Mouse (Mus musculus): ENCODE results near the gene Dmkn. TPM values are rescaled to one million over a fixed set of nuclear protein-coding genes. Genes with fewer than 3 reads are reported as not detected.
"Not testable (repeated sequence)": the region's sequence is repeated elsewhere in the genome, so short reads cannot be mapped to it uniquely, and the experiment has no call there.

Gene Dmkn
- polyA plus RNA-seq, 1 experiment from 2014 or later = 1.1 TPM

DNA sequence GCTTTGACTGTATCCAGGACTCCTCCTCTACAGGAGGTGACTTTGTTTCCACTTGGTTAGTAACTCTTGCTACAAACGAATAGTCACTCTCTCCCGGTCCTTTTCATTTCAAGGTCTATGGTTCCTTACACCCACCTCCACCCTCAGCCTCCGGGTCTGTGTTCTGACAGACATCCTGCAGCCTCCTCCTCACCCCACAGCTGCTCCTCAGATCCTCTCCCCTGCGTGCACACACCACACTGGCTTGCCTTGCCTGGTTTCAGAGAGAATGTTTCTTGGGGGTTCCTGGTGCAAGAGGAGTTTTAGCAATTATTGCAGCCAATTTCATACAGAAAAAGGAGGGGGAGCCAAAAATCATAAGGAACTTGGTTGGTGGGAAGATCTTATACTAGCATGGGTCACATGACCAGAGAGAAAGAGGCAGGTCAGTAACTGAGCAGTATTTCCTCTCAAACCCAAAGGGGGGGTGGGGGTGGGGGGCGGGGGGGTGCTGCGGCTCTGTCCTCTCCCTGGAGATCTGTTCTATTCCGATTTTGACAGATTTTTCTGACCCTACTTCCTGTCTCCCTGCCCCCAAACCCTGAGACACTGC is 57.4 kb downstream of the Dmkn start:
- 70% methylated on average over 7 of the region's 7 CpGs for WGBS
- Histone ChIP-seq H3K4me3 (replicated peaks; ENCODE audit: low read length) (no peak overlapping the region), H3K36me3 (ENCODE audit: control insufficient read depth, insufficient read depth) (no peaks in the 10 kb centered on the region), H3K4me2 (ENCODE audit: low read length) (no peak overlapping the region), H3K27ac (ENCODE audit: low read length) (no peak overlapping the region), H3K9me3 (ENCODE audit: control insufficient read depth, low read length) (no peaks in the 10 kb centered on the region), H3K27me3 (replicated peaks; ENCODE audit: control insufficient read depth, insufficient read depth, low read length) (no peaks in the 10 kb centered on the region), H3K9ac (replicated peaks; ENCODE audit: low read depth, low read length) (no peak overlapping the region), H3K4me1 (replicated peaks; ENCODE audit: control insufficient read depth, insufficient read depth, low read length) (no peaks in the 10 kb centered on the region)
- ATAC-seq = no peak

DNA sequence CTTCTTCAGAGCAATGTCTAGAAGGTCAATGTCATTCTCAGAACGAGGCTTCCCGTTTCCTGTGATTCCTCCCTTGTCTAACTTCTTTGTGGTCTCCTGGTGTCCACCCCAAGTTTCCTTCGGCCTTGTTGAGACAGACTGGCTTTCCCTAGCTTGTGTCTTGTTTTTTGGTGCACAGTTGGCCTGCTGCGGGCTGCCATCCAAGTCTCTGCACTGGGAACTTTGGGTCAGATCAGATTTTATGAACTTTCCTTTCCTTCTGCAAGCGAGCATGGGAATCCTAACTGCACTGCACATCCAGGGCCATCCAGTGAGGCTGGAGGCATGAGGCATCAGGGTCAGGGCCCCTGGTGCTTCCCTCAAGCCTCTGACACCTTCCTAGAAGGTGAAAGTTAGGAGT is 58.0 kb downstream of the Dmkn start:
- Histone ChIP-seq H3K27me3 (replicated peaks; ENCODE audit: control insufficient read depth, insufficient read depth, low read length) (no peaks in the 10 kb centered on the region), H3K4me2 (ENCODE audit: low read length) (no peak overlapping the region), H3K36me3 (ENCODE audit: control insufficient read depth, insufficient read depth) (no peaks in the 10 kb centered on the region), H3K9ac (replicated peaks; ENCODE audit: low read depth, low read length) (no peak overlapping the region), H3K4me1 (replicated peaks; ENCODE audit: control insufficient read depth, insufficient read depth, low read length) (no peaks in the 10 kb centered on the region), H3K27ac (ENCODE audit: low read length) (no peak overlapping the region), H3K4me3 (replicated peaks; ENCODE audit: low read length) (no peak overlapping the region), H3K9me3 (ENCODE audit: control insufficient read depth, low read length) (no peaks in the 10 kb centered on the region)
- no peak for ATAC-seq
- whole genome bisulfite sequencing = 70% methylated on average over 5 of the region's 5 CpGs

DNA sequence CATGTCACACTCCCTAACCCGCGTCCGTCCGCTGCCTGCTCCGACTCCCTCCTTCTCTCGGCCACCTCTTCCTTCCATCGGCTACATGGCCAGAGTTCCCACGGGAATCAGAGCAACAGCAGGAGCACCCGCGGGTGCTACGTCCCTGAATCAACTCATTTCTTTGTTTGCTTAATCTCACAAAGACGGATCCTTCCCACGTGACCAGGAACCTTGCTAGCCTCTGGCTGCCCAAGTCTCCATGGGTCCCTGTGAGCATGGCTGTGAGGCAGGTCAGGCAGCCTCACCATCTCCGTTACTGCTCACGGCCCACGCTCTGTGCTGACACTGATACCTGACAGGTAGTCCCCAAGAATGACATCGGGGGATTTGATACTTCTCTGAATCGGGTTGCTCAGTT is 60.1 kb downstream of the Dmkn start, which contains the start of gene Ffar2:
Gene Ffar2, minus strand, starts transcription at position 101 of the 400 bp plus-strand sequence.
- no peaks in the 10 kb centered on the region for H3K4me1 ChIP-seq (replicated peaks; ENCODE audit: control insufficient read depth, insufficient read depth, low read length)
- H3K4me3 ChIP-seq (replicated peaks; ENCODE audit: low read length) = no peak within 1 kb of the TSS
- no peak within 1 kb of the TSS for H3K4me2 ChIP-seq (ENCODE audit: low read length)
- WGBS = 89% methylated on average over 18 of the region's 18 CpGs
- no peak within 1 kb of the TSS for H3K27ac ChIP-seq (ENCODE audit: low read length)
- no peaks in the 10 kb centered on the region for H3K9me3 ChIP-seq (ENCODE audit: control insufficient read depth, low read length)
- no peak for ATAC-seq
- no peaks in the 10 kb centered on the region for H3K27me3 ChIP-seq (replicated peaks; ENCODE audit: control insufficient read depth, insufficient read depth, low read length)
- no peak within 1 kb of the TSS for H3K9ac ChIP-seq (replicated peaks; ENCODE audit: low read depth, low read length)
- no peaks in the 10 kb centered on the region for H3K36me3 ChIP-seq (ENCODE audit: control insufficient read depth, insufficient read depth)

DNA sequence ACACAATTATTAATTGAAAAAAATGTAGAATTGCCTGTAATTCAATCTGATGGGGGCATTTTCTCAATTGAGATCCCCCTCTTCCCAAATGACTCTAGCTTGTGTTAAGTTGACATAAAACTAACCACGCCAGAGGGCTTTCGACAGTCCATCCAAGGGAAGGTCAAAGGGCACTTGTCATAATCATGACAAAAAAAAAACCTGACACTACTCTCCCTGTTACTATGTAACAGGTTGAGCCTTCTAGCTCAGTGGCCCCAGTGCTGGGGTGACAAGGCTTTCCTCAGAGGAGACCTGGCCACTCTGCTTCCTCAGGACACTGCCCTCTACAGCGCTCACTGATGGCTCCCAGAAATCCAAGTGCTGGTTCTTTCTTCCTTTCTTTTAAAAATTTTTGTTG is 60.8 kb downstream of the Dmkn start:
- H3K27ac ChIP-seq (ENCODE audit: low read length) = no peak overlapping the region
- ATAC-seq = no peak
- WGBS = 97% methylated on average over 3 of the region's 3 CpGs
- H3K9ac ChIP-seq (replicated peaks; ENCODE audit: low read depth, low read length) = no peak overlapping the region
- H3K4me1 ChIP-seq (replicated peaks; ENCODE audit: control insufficient read depth, insufficient read depth, low read length) = no peaks in the 10 kb centered on the region
- no peaks in the 10 kb centered on the region for H3K9me3 ChIP-seq (ENCODE audit: control insufficient read depth, low read length)
- no peak overlapping the region for H3K4me2 ChIP-seq (ENCODE audit: low read length)
- no peaks in the 10 kb centered on the region for H3K27me3 ChIP-seq (replicated peaks; ENCODE audit: control insufficient read depth, insufficient read depth, low read length)
- H3K4me3 ChIP-seq (replicated peaks; ENCODE audit: low read length) = no peak overlapping the region
- H3K36me3 ChIP-seq (ENCODE audit: control insufficient read depth, insufficient read depth) = no peaks in the 10 kb centered on the region

DNA sequence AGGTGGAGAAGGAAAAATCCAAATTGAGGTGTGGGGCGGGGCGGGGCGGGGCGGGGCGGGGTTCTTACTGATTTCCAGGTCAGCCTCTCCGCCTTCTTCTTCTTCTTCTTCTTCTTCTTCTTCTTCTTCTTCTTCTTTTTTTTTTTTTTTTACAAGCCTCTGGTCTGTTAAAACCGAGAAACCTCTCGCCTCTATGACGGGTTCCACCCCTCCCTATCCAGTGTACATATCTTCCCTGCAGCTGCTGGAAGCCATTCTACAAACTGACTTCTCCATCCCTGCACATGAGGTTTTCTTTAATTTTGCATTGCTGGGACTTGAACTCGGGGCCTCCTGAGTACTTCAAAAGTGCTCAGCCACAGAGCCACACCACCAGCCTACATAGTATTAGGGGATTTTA is 63.1 kb downstream of the Dmkn start:
- no peak overlapping the region for H3K9ac ChIP-seq (replicated peaks; ENCODE audit: low read depth, low read length)
- H3K27ac ChIP-seq (ENCODE audit: low read length) = no peak overlapping the region
- no peaks in the 10 kb centered on the region for H3K9me3 ChIP-seq (ENCODE audit: control insufficient read depth, low read length)
- no peaks in the 10 kb centered on the region for H3K27me3 ChIP-seq (replicated peaks; ENCODE audit: control insufficient read depth, insufficient read depth, low read length)
- no peak overlapping the region for H3K4me3 ChIP-seq (replicated peaks; ENCODE audit: low read length)
- no peaks in the 10 kb centered on the region for H3K36me3 ChIP-seq (ENCODE audit: control insufficient read depth, insufficient read depth)
- WGBS = 92% methylated on average over 10 of the region's 10 CpGs
- no peak for ATAC-seq
- no peak overlapping the region for H3K4me2 ChIP-seq (ENCODE audit: low read length)
- no peaks in the 10 kb centered on the region for H3K4me1 ChIP-seq (replicated peaks; ENCODE audit: control insufficient read depth, insufficient read depth, low read length)

DNA sequence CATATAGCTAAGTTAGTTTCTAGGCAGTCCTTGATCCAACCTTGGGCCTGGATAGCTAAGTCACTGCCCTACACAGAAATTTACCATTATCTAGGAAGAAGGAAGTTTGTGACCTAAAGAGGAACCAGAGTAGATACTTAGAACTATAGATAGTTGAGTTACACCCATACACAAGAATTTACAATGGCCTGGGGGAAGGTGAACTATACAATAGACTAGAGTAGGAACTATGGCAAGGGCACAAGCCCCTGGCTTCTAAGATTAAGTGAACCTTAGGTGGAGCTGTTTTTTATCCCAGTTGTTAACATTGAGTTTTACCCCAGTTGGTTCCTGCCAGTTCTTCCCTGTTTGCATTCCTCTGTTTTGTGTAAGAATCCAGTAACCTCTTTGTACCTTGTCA is 65.3 kb downstream of the Dmkn start:
- ATAC-seq; H3K9ac ChIP-seq (replicated peaks; ENCODE audit: low read depth, low read length); H3K4me3 ChIP-seq (replicated peaks; ENCODE audit: low read length); H3K27ac ChIP-seq (ENCODE audit: low read length); H3K4me1 ChIP-seq (replicated peaks; ENCODE audit: control insufficient read depth, insufficient read depth, low read length); H3K36me3 ChIP-seq (ENCODE audit: control insufficient read depth, insufficient read depth); H3K9me3 ChIP-seq (ENCODE audit: control insufficient read depth, low read length); H3K27me3 ChIP-seq (replicated peaks; ENCODE audit: control insufficient read depth, insufficient read depth, low read length); H3K4me2 ChIP-seq (ENCODE audit: low read length): not testable (repeated sequence)

DNA sequence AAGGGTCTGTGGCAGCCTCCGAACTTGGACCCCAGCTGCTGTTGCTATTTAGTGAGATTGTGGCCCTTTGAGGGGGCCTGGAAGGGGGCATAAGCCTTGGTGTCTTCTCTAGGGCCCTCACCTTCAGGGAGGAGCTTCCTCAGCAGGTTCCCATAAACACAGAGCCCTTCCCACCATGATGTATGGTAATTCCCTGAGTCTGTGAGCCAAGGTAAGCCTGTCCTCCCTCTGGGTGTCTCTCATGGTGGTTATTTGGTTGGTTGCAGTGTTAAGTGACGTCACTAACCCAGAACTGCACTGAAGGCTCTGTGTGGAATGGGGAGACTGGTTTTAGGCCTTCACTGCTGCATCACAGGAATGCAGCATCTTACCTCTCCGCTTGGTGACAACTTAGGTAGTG is 65.9 kb downstream of the Dmkn start:
- Histone ChIP-seq H3K4me1 (replicated peaks; ENCODE audit: control insufficient read depth, insufficient read depth, low read length) (no peaks in the 10 kb centered on the region), H3K27ac (ENCODE audit: low read length) (no peak overlapping the region), H3K9ac (replicated peaks; ENCODE audit: low read depth, low read length) (no peak overlapping the region), H3K27me3 (replicated peaks; ENCODE audit: control insufficient read depth, insufficient read depth, low read length) (no peaks in the 10 kb centered on the region), H3K9me3 (ENCODE audit: control insufficient read depth, low read length) (no peaks in the 10 kb centered on the region), H3K36me3 (ENCODE audit: control insufficient read depth, insufficient read depth) (no peaks in the 10 kb centered on the region), H3K4me3 (replicated peaks; ENCODE audit: low read length) (no peak overlapping the region), H3K4me2 (ENCODE audit: low read length) (no peak overlapping the region)
- WGBS = 65% methylated on average over 3 of the region's 3 CpGs
- ATAC-seq = no peak

Other genes with a start within 250 kb of the Dmkn start
- 122 and 148 TPM in 2 replicates for gene Arhgap33, start 228.7 kb upstream of the Dmkn start, polyA plus RNA-seq (2015; fragmentation: Nextera tagmentation; extraction: Ambion mirVana)
- 9.3 and 11.1 TPM in 2 replicates for gene Hspb6, start 211.6 kb upstream of the Dmkn start, polyA plus RNA-seq (2015; fragmentation: Nextera tagmentation; extraction: Ambion mirVana)
- gene Proser3, start 211.5 kb upstream of the Dmkn start, polyA plus RNA-seq (2015; fragmentation: Nextera tagmentation; extraction: Ambion mirVana) = 8.8 and 13.5 TPM in 2 replicates
- gene Lin37, start 203.9 kb upstream of the Dmkn start, polyA plus RNA-seq (2015; fragmentation: Nextera tagmentation; extraction: Ambion mirVana) = 52.9 and 55.1 TPM in 2 replicates
- 107 and 111 TPM in 2 replicates for gene U2af1l4, start 200.5 kb upstream of the Dmkn start, polyA plus RNA-seq (2015; fragmentation: Nextera tagmentation; extraction: Ambion mirVana)
- gene Gm49396, start 200.4 kb upstream of the Dmkn start, polyA plus RNA-seq (2015; fragmentation: Nextera tagmentation; extraction: Ambion mirVana) = 23.5 and 28.5 TPM in 2 replicates
- 117 and 121 TPM in 2 replicates for gene Psenen, start 200.1 kb upstream of the Dmkn start, polyA plus RNA-seq (2015; fragmentation: Nextera tagmentation; extraction: Ambion mirVana)
- gene Igflr1, start 198.3 kb upstream of the Dmkn start, polyA plus RNA-seq (2015; fragmentation: Nextera tagmentation; extraction: Ambion mirVana) = 5.8 and 6.3 TPM in 2 replicates
- gene Kmt2b, start 175.0 kb upstream of the Dmkn start, polyA plus RNA-seq (2015; fragmentation: Nextera tagmentation; extraction: Ambion mirVana) = 8.7 and 15.6 TPM in 2 replicates
- gene Zbtb32, start 164.8 kb upstream of the Dmkn start, polyA plus RNA-seq (2015; fragmentation: Nextera tagmentation; extraction: Ambion mirVana) = 0.22 and 0.23 TPM in 2 replicates
- 0.34 and 0.40 TPM in 2 replicates for gene Upk1a, start 150.9 kb upstream of the Dmkn start, polyA plus RNA-seq (2015; fragmentation: Nextera tagmentation; extraction: Ambion mirVana)
- 860 and 869 TPM in 2 replicates for gene Cox6b1, start 137.6 kb upstream of the Dmkn start, polyA plus RNA-seq (2015; fragmentation: Nextera tagmentation; extraction: Ambion mirVana)
- not detected in 2 replicates for gene Etv2, start 127.9 kb upstream of the Dmkn start, polyA plus RNA-seq (2015; fragmentation: Nextera tagmentation; extraction: Ambion mirVana)
- 153 and 155 TPM in 2 replicates for gene Rbm42, start 113.4 kb upstream of the Dmkn start, polyA plus RNA-seq (2015; fragmentation: Nextera tagmentation; extraction: Ambion mirVana)
- 34.0 and 34.5 TPM in 2 replicates for gene Haus5, start 98.8 kb upstream of the Dmkn start, polyA plus RNA-seq (2015; fragmentation: Nextera tagmentation; extraction: Ambion mirVana)
- gene Pmis2, start 92.2 kb upstream of the Dmkn start, polyA plus RNA-seq (2015; fragmentation: Nextera tagmentation; extraction: Ambion mirVana) = not detected in 2 replicates
- not detected in 2 replicates for gene 2200002J24Rik, start 64.8 kb upstream of the Dmkn start, polyA plus RNA-seq (2015; fragmentation: Nextera tagmentation; extraction: Ambion mirVana)
- gene Atp4a, start 51.5 kb upstream of the Dmkn start, polyA plus RNA-seq (2015; fragmentation: Nextera tagmentation; extraction: Ambion mirVana) = 1.3 and 2.4 TPM in 2 replicates
- gene Tmem147, start 34.2 kb upstream of the Dmkn start, polyA plus RNA-seq (2015; fragmentation: Nextera tagmentation; extraction: Ambion mirVana) = 202 and 214 TPM in 2 replicates
- 0.68 and 1.1 TPM in 2 replicates for gene Gapdhs, start 20.1 kb upstream of the Dmkn start, polyA plus RNA-seq (2015; fragmentation: Nextera tagmentation; extraction: Ambion mirVana)
- gene Sbsn, start 12.3 kb upstream of the Dmkn start, polyA plus RNA-seq (2015; fragmentation: Nextera tagmentation; extraction: Ambion mirVana) = 2.2 and 2.3 TPM in 2 replicates
- 3.9 TPM in 1 of 2 replicates, not detected in the other for gene Krtdap, start 24.1 kb downstream of the Dmkn start, polyA plus RNA-seq (2015; fragmentation: Nextera tagmentation; extraction: Ambion mirVana)
- gene Ffar2, start 60.0 kb downstream of the Dmkn start, polyA plus RNA-seq (2015; fragmentation: Nextera tagmentation; extraction: Ambion mirVana) = 0.14 TPM in 1 of 2 replicates, not detected in the other
- not detected in 2 replicates for gene Ffar3, start 92.4 kb downstream of the Dmkn start, polyA plus RNA-seq (2015; fragmentation: Nextera tagmentation; extraction: Ambion mirVana)
- gene Ffar1, start 97.8 kb downstream of the Dmkn start, polyA plus RNA-seq (2015; fragmentation: Nextera tagmentation; extraction: Ambion mirVana) = not detected in 2 replicates
- gene Cd22, start 116.6 kb downstream of the Dmkn start, polyA plus RNA-seq (2015; fragmentation: Nextera tagmentation; extraction: Ambion mirVana) = 0.25 TPM in 1 of 2 replicates, not detected in the other
- gene Mag, start 151.1 kb downstream of the Dmkn start, polyA plus RNA-seq (2015; fragmentation: Nextera tagmentation; extraction: Ambion mirVana) = 1.0 and 1.8 TPM in 2 replicates
- gene Hamp2, start 160.9 kb downstream of the Dmkn start, polyA plus RNA-seq (2015; fragmentation: Nextera tagmentation; extraction: Ambion mirVana) = not detected in 2 replicates
- not detected in 2 replicates for gene Hamp, start 180.3 kb downstream of the Dmkn start, polyA plus RNA-seq (2015; fragmentation: Nextera tagmentation; extraction: Ambion mirVana)
- gene Usf2, start 193.0 kb downstream of the Dmkn start, polyA plus RNA-seq (2015; fragmentation: Nextera tagmentation; extraction: Ambion mirVana) = 30.0 and 32.3 TPM in 2 replicates
- gene Lsr, start 209.7 kb downstream of the Dmkn start, polyA plus RNA-seq (2015; fragmentation: Nextera tagmentation; extraction: Ambion mirVana) = 21.3 and 23.2 TPM in 2 replicates
- 0.26 and 0.42 TPM in 2 replicates for gene Fam187b, start 210.0 kb downstream of the Dmkn start, polyA plus RNA-seq (2015; fragmentation: Nextera tagmentation; extraction: Ambion mirVana)